Comparison of ENCODE assay signal across 25 mouse cellular contexts in genomic region chr2:49656988-49657387, GRCm38 (mm10). TPM values are rescaled to one million over a fixed set of nuclear protein-coding genes. Genes with fewer than 3 reads are reported as not detected.
A peak's percentile ranks its signal among the peaks of the same experiment; 100 is the strongest.
DNase-seq lines count a peak whose midpoint lies in the region; ATAC-seq and TF ChIP-seq lines count a peak whose summit lies in the region.
"Had no signal": no experiment of that assay in that cellular context is flagged by ENCODE, and none has a peak within 500 bp of the region (broad histone marks: within the 10 kb centered on the region; RNA-seq: fewer than 3 reads in every experiment).

No protein-coding gene starts in this region.

- no peak for ATAC-seq in kidney, postnatal 0 days (replicated peaks; ENCODE audit: low FRiP score, low read depth)
- no peak for ATAC-seq in midbrain, embryonic 11.5 days (ENCODE audit: low FRiP score)
- no peak for ATAC-seq in midbrain, embryonic 16.5 days
- ATAC-seq: forebrain, embryonic 14.5 days; hindbrain, embryonic 16.5 days; intestine, embryonic 15.5 days; midbrain, embryonic 13.5 days; Patski had no signal

- DNase-seq in cerebellum, postnatal 25 days = peak; percentile 3 to 22
- DNase-seq in cerebellum, postnatal 4 days (ENCODE audit: low spot score in 2 of 2) = no peak
- no peak for DNase-seq in kidney, postnatal 0 days (ENCODE audit: low spot score)
- DNase-seq in kidney, postnatal 25 days = no peak
- peak; percentile 49 for DNase-seq in midbrain, embryonic 11.5 days (ENCODE audit: low spot score, missing footprints)
- peak; percentile 5 for DNase-seq in embryonic facial prominence, embryonic 10.5 days (ENCODE audit: low spot score)
- no peak for DNase-seq in hindbrain, embryonic 10.5 days (ENCODE audit: low spot score)
- DNase-seq: adrenal gland, postnatal 14 days; gastrocnemius, postnatal 25 days; heart, adult 18-20 months; heart, postnatal 10 days; left cerebral cortex, postnatal 4 days; lung, postnatal 4 days; right cerebral cortex, adult 18-20 months; spleen, adult 18-20 months had no signal

- no peaks in the 10 kb centered on the region for H3K9me3 ChIP-seq in kidney, postnatal 0 days (replicated peaks; ENCODE audit: low read length)
- no peaks in the 10 kb centered on the region for H3K9me3 ChIP-seq in midbrain, embryonic 11.5 days (ENCODE audit: control insufficient read depth, low read length)
- no peaks in the 10 kb centered on the region for H3K9me3 ChIP-seq in midbrain, embryonic 16.5 days (replicated peaks; ENCODE audit: control insufficient read depth, low read length, poor library complexity, severe bottlenecking)
- H3K9me3 ChIP-seq in embryonic facial prominence, embryonic 10.5 days = no peaks in the 10 kb centered on the region
- H3K9me3 ChIP-seq in hindbrain, embryonic 10.5 days = no peaks in the 10 kb centered on the region
- H3K9me3 ChIP-seq: embryonic facial prominence, embryonic 12.5 days; heart, embryonic 12.5 days; intestine, embryonic 15.5 days; liver, embryonic 15.5 days; megakaryocyte, embryonic 14.5 days; midbrain, embryonic 13.5 days had no signal

- H3K4me3 ChIP-seq in kidney, postnatal 0 days (replicated peaks; ENCODE audit: low read depth, low read length) = no peak overlapping the region
- no peak overlapping the region for H3K4me3 ChIP-seq in midbrain, embryonic 11.5 days (ENCODE audit: low read depth, low read length)
- no peak overlapping the region for H3K4me3 ChIP-seq in midbrain, embryonic 16.5 days (ENCODE audit: low read depth, low read length)
- H3K4me3 ChIP-seq in embryonic facial prominence, embryonic 10.5 days = no peak overlapping the region
- H3K4me3 ChIP-seq in hindbrain, embryonic 10.5 days = no peak overlapping the region
- H3K4me3 ChIP-seq: embryonic facial prominence, embryonic 12.5 days; heart, embryonic 12.5 days; intestine, embryonic 15.5 days; liver, embryonic 15.5 days; megakaryocyte, embryonic 14.5 days; midbrain, embryonic 13.5 days had no signal

- peak; percentile 5; the same call in 1 of the 2 replicates for TF ChIP-seq CTCF in kidney, postnatal 0 days (IDR thresholded peaks at IDR 0.05; ENCODE audit: low read depth)

- H3K27me3 ChIP-seq in kidney, postnatal 0 days (ENCODE audit: insufficient read depth, low read length) = no peaks in the 10 kb centered on the region
- H3K27me3 ChIP-seq in midbrain, embryonic 11.5 days (ENCODE audit: control insufficient read depth, insufficient read depth, low read length) = no peaks in the 10 kb centered on the region
- H3K27me3 ChIP-seq in midbrain, embryonic 16.5 days (ENCODE audit: control insufficient read depth, insufficient read depth, low read depth, low read length) = no peaks in the 10 kb centered on the region
- H3K27me3 ChIP-seq in embryonic facial prominence, embryonic 10.5 days (replicated peaks; ENCODE audit: low read depth, poor library complexity, severe bottlenecking) = no peaks in the 10 kb centered on the region
- H3K27me3 ChIP-seq in hindbrain, embryonic 10.5 days (ENCODE audit: insufficient read depth, poor library complexity, severe bottlenecking) = no peaks in the 10 kb centered on the region
- H3K27me3 ChIP-seq: embryonic facial prominence, embryonic 12.5 days; heart, embryonic 12.5 days; intestine, embryonic 15.5 days; liver, embryonic 15.5 days; midbrain, embryonic 13.5 days; Patski had no signal

- H3K36me3 ChIP-seq in kidney, postnatal 0 days (ENCODE audit: insufficient read depth, low read length) = no peaks in the 10 kb centered on the region
- no peaks in the 10 kb centered on the region for H3K36me3 ChIP-seq in midbrain, embryonic 11.5 days (ENCODE audit: control insufficient read depth, insufficient read depth, low read length)
- no peaks in the 10 kb centered on the region for H3K36me3 ChIP-seq in midbrain, embryonic 16.5 days (ENCODE audit: control insufficient read depth, insufficient read depth, low read length)
- H3K36me3 ChIP-seq in embryonic facial prominence, embryonic 10.5 days (replicated peaks) = peaks cover 10% of the 10 kb centered on the region
- peaks cover 15% of the 10 kb centered on the region for H3K36me3 ChIP-seq in hindbrain, embryonic 10.5 days
- H3K36me3 ChIP-seq: embryonic facial prominence, embryonic 12.5 days; heart, embryonic 12.5 days; intestine, embryonic 15.5 days; liver, embryonic 15.5 days had no signal

- no peak overlapping the region for H3K9ac ChIP-seq in kidney, postnatal 0 days (ENCODE audit: low read depth, low read length)
- no peak overlapping the region for H3K9ac ChIP-seq in midbrain, embryonic 11.5 days (ENCODE audit: low read length)
- no peak overlapping the region for H3K9ac ChIP-seq in midbrain, embryonic 16.5 days (ENCODE audit: low read depth, low read length)
- H3K9ac ChIP-seq: embryonic facial prominence, embryonic 12.5 days; heart, embryonic 12.5 days; intestine, embryonic 15.5 days; liver, embryonic 15.5 days; midbrain, embryonic 13.5 days had no signal

- H3K27ac ChIP-seq in kidney, postnatal 0 days = no peak overlapping the region
- no peak overlapping the region for H3K27ac ChIP-seq in midbrain, embryonic 11.5 days (ENCODE audit: low read depth, low read length)
- H3K27ac ChIP-seq in midbrain, embryonic 16.5 days (ENCODE audit: low read length) = no peak overlapping the region
- no peak overlapping the region for H3K27ac ChIP-seq in embryonic facial prominence, embryonic 10.5 days (replicated peaks)
- H3K27ac ChIP-seq in hindbrain, embryonic 10.5 days = no peak overlapping the region
- H3K27ac ChIP-seq: embryonic facial prominence, embryonic 12.5 days; intestine, embryonic 15.5 days; liver, embryonic 15.5 days; midbrain, embryonic 13.5 days had no signal

- WGBS in kidney, postnatal 0 days = 90% methylated on average over 2 of the region's 2 CpGs
- 89% methylated on average over 2 of the region's 2 CpGs for WGBS in midbrain, embryonic 11.5 days
- WGBS in midbrain, embryonic 16.5 days = 80% methylated on average over 2 of the region's 2 CpGs
- WGBS in embryonic facial prominence, embryonic 10.5 days = 92% methylated on average over 2 of the region's 2 CpGs
- WGBS in hindbrain, embryonic 10.5 days = 88% methylated on average over 2 of the region's 2 CpGs

- H3K4me2 ChIP-seq in kidney, postnatal 0 days (ENCODE audit: low read length) = no peak overlapping the region
- no peak overlapping the region for H3K4me2 ChIP-seq in midbrain, embryonic 11.5 days
- H3K4me2 ChIP-seq in midbrain, embryonic 16.5 days (ENCODE audit: low read length) = no peak overlapping the region
- H3K4me2 ChIP-seq: embryonic facial prominence, embryonic 12.5 days; heart, embryonic 12.5 days; intestine, embryonic 15.5 days; liver, embryonic 15.5 days; midbrain, embryonic 13.5 days had no signal

- H3K4me1 ChIP-seq in kidney, postnatal 0 days (replicated peaks; ENCODE audit: insufficient read depth, low read length) = no peaks in the 10 kb centered on the region
- H3K4me1 ChIP-seq in midbrain, embryonic 11.5 days (ENCODE audit: control insufficient read depth, insufficient read depth, low read length) = peaks cover 7% of the 10 kb centered on the region; the same call in 1 of the 2 replicates
- peaks cover 46% of the 10 kb centered on the region for H3K4me1 ChIP-seq in midbrain, embryonic 16.5 days (ENCODE audit: control insufficient read depth, insufficient read depth, low read length)
- H3K4me1 ChIP-seq in embryonic facial prominence, embryonic 10.5 days = peaks cover 33% of the 10 kb centered on the region
- peaks cover 28% of the 10 kb centered on the region for H3K4me1 ChIP-seq in hindbrain, embryonic 10.5 days (replicated peaks)
- H3K4me1 ChIP-seq: heart, embryonic 12.5 days; intestine, embryonic 15.5 days; liver, embryonic 15.5 days; megakaryocyte, embryonic 14.5 days had no signal

RNA-seq across cellular contexts. Expression of gene Kif5c, which starts 37.9 kb away (rescaled TPM):
- polyA plus RNA-seq in kidney, postnatal 0 days (2015; fragmentation: Nextera tagmentation; extraction: Ambion mirVana) = 2.7 TPM in 2 replicates
- 96.2 and 96.4 TPM in 2 replicates for polyA plus RNA-seq in midbrain, embryonic 11.5 days (2014; fragmentation: Nextera tagmentation; extraction: Ambion mirVana)
- polyA plus RNA-seq in midbrain, embryonic 16.5 days (2015; fragmentation: Nextera tagmentation; extraction: Ambion mirVana) = 194 and 211 TPM in 2 replicates
- polyA plus RNA-seq in embryonic facial prominence, embryonic 10.5 days (2016; fragmentation: Nextera tagmentation; extraction: Ambion mirVana) = 30.4 and 30.8 TPM in 2 replicates
- 45.8 and 67.6 TPM in 2 replicates for polyA plus RNA-seq in hindbrain, embryonic 10.5 days (2016; fragmentation: Nextera tagmentation; extraction: Ambion mirVana)

Comparison
In these comparisons a context has a peak if more than half of its experiments do, and no peak if none do; other contexts are left out.
1. DNase-seq: peak in cerebellum, postnatal 25 days (2 of 2), midbrain, embryonic 11.5 days (single experiment) and embryonic facial prominence, embryonic 10.5 days (single experiment); none in cerebellum, postnatal 4 days (0 of 2), kidney, postnatal 0 days (single experiment), kidney, postnatal 25 days (0 of 2) and hindbrain, embryonic 10.5 days (single experiment).